Mouse (Mus musculus) lung, adult 2 months (tissue): ENCODE data around the gene Mgat4a. TPM values are rescaled to one million over a fixed set of nuclear protein-coding genes. Genes with fewer than 3 reads are reported as not detected.
A peak's percentile ranks its signal among the peaks of the same experiment; 100 is the strongest.

Experiments
- DNase-seq: peaks from one replicate; pipeline ENCODE4 v3.0.0; 2022
- H3K4me1 ChIP-seq: fragments of 200-500 bp; 2 replicates; pipeline ENCODE4 v1.6.1; 2011; ENCODE audit warnings: low read length; ENCODE audit not compliant: control insufficient read depth, insufficient read depth
- H3K4me3 ChIP-seq: fragments of 200-500 bp; replicated peaks from 2 replicates; pipeline ENCODE3; 2011; ENCODE audit warnings: low read depth, mild to moderate bottlenecking, control low read depth, low read length; ENCODE audit errors: extremely low read depth
- CTCF ChIP-seq: fragments of 200-500 bp; IDR thresholded peaks from 2 replicates; pipeline ENCODE4 v1.5.1; 2011; ENCODE audit warnings: mild to moderate bottlenecking, low read length, control low read depth; ENCODE audit not compliant: insufficient read depth
- POLR2A ChIP-seq: fragments of 200-500 bp; IDR thresholded peaks from 2 replicates; pipeline ENCODE4 v1.6.1; 2011; ENCODE audit warnings: low read depth, mild to moderate bottlenecking, control low read depth, low read length, borderline replicate concordance; ENCODE audit errors: extremely low read depth
- WGBS: fragments of 180-500 bp; shearing (Covaris S2); methylation state at CpG from one replicate; pipeline ENCODE4 v1.1.7; 2018; 5-methylcytosine and 5-hydroxymethylcytosine counted together
- polyA plus RNA-seq: library from polyadenylated mRNA; depleted of rRNA; stranded (reverse); fragments of >200 nt; gene quantifications from 2 replicates; pipeline ENCODE4 v1.2.3, GENCODE M21; 2012

Mgat4a gene
- polyA plus RNA-seq, 1 experiment, result 4.2 TPM

- TF ChIP-seq CTCF, result no peak
- no peak for TF ChIP-seq POLR2A
- Histone ChIP-seq H3K4me1 (no peaks in the 10 kb centered on the region), H3K4me3 (no peak overlapping the region)
- 79% methylated on average over 1 of the region's 1 CpGs for WGBS
- no peak for DNase-seq
These were observed 54.4 kb downstream of the Mgat4a start for GRCm38 (mm10) chr1:37486439-37486838.

GRCm38 (mm10) chr1:37484612-37485011, 56.2 kb downstream of the Mgat4a start:
- WGBS, result 90% methylated on average over 4 of the region's 4 CpGs
- no peaks in the 10 kb centered on the region for H3K4me1 ChIP-seq
- no peak overlapping the region for H3K4me3 ChIP-seq
- TF ChIP-seq CTCF (no peak), POLR2A (no peak)
- no peak for DNase-seq

- no peaks in the 10 kb centered on the region for H3K4me1 ChIP-seq
- DNase-seq, result no peak
- H3K4me3 ChIP-seq, result no peak overlapping the region
- TF ChIP-seq CTCF, result no peak
- WGBS, result 76% methylated on average over 2 of the region's 2 CpGs
These were observed 59.5 kb downstream of the Mgat4a start for GRCm38 (mm10) chr1:37481331-37481730.

- DNase-seq, result no peak
- TF ChIP-seq CTCF (no peak), POLR2A (no peak)
- WGBS, result 74% methylated on average over 6 of the region's 6 CpGs
- Histone ChIP-seq H3K4me1 (no peaks in the 10 kb centered on the region), H3K4me3 (no peak overlapping the region)
These were observed 60.1 kb downstream of the Mgat4a start for GRCm38 (mm10) chr1:37480731-37481130.

- no peak for DNase-seq
- 72% methylated on average over 8 of the region's 8 CpGs for WGBS
- TF ChIP-seq POLR2A, result no peak
- TF ChIP-seq CTCF, result no peak
These were observed 61.1 kb downstream of the Mgat4a start for GRCm38 (mm10) chr1:37479759-37480158.

GRCm38 (mm10) chr1:37479074-37479473, 61.7 kb downstream of the Mgat4a start:
- TF ChIP-seq POLR2A (no peak), CTCF (peak; percentile 53; the same call in 1 of the 2 replicates)
- DNase-seq, result no peak
- no peaks in the 10 kb centered on the region; the same call in 1 of the 2 replicates for H3K4me1 ChIP-seq
- WGBS, result 52% methylated on average over 9 of the region's 9 CpGs
- H3K4me3 ChIP-seq, result no peak overlapping the region

More at GRCm38 (mm10) chr1:37479759-37480158, 61.1 kb downstream of the Mgat4a start:
- H3K4me3 ChIP-seq, result no peak overlapping the region
- H3K4me1 ChIP-seq, result no peaks in the 10 kb centered on the region; the same call in 1 of the 2 replicates

- no peak overlapping the region for H3K4me3 ChIP-seq
- no peak for DNase-seq
- whole genome bisulfite sequencing, result 8% methylated on average over 7 of the region's 7 CpGs
These were observed 62.4 kb downstream of the Mgat4a start for GRCm38 (mm10) chr1:37478416-37478815.

GRCm38 (mm10) chr1:37477928-37478327, 62.9 kb downstream of the Mgat4a start:
- H3K4me1 ChIP-seq, result no peaks in the 10 kb centered on the region; the same call in 1 of the 2 replicates
- H3K4me3 ChIP-seq, result no peak overlapping the region
- WGBS, result 31% methylated on average over 5 of the region's 5 CpGs
- no peak for TF ChIP-seq POLR2A
- no peak for TF ChIP-seq CTCF
- DNase-seq, result no peak

More at GRCm38 (mm10) chr1:37478416-37478815, 62.4 kb downstream of the Mgat4a start:
- TF ChIP-seq CTCF, result no peak
- no peak for TF ChIP-seq POLR2A
- H3K4me1 ChIP-seq, result no peaks in the 10 kb centered on the region; the same call in 1 of the 2 replicates

- TF ChIP-seq POLR2A, result no peak
- TF ChIP-seq CTCF, result no peak
- H3K4me1 ChIP-seq, result no peaks in the 10 kb centered on the region; the same call in 1 of the 2 replicates
- no peak overlapping the region for H3K4me3 ChIP-seq
- 85% methylated on average over 5 of the region's 5 CpGs for WGBS
- DNase-seq, result no peak
These were observed 63.6 kb downstream of the Mgat4a start for GRCm38 (mm10) chr1:37477250-37477649.

- H3K4me1 ChIP-seq, result no peaks in the 10 kb centered on the region; the same call in 1 of the 2 replicates
These were observed 65.5 kb downstream of the Mgat4a start for GRCm38 (mm10) chr1:37475312-37475711.

More at GRCm38 (mm10) chr1:37475312-37475711, 65.5 kb downstream of the Mgat4a start:
- no peak for TF ChIP-seq CTCF
- no peak for TF ChIP-seq POLR2A
- 87% methylated on average over 3 of the region's 3 CpGs for WGBS
- no peak for DNase-seq
- no peak overlapping the region for H3K4me3 ChIP-seq
